Mouse (Mus musculus) testis, adult 2 months (tissue): Measurements from ENCODE around the gene Ddit4.

Experiments
- CTCF ChIP-seq: fragments of 200-500 bp; IDR thresholded peaks from 2 replicates; pipeline ENCODE4 v1.5.1; 2012; ENCODE audit warnings: low read depth, mild to moderate bottlenecking, inconsistent platforms, low read length, moderate library complexity; ENCODE audit not compliant: control insufficient read depth, insufficient read depth, insufficient replicate concordance
- POLR2A ChIP-seq: fragments of 200-500 bp; IDR thresholded peaks from 2 replicates; pipeline ENCODE4 v1.6.1; 2012; ENCODE audit warnings: low read depth, mild to moderate bottlenecking, inconsistent platforms, low read length, moderate library complexity; ENCODE audit not compliant: control insufficient read depth

DNA sequence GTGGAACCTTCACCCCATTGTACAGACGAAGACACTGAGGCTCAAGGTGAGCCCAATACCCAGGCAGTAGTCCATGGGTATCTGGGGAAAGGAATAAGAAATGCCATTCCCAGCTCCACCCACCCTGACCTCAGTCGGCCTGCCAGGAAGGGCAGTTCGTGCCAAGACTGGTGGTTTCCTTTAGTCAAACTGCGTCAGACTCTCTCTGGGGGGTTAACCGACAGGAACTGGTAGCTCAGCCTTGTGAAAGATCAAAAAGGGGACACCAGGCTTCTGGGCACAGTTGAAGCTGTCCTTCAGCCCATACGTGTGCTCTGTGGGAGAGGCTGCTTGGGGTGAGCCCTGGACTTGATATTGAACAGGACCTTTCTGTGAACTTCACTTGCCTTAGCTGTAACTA, 19.1 kb downstream of the Ddit4 start:
- TF ChIP-seq CTCF = no peak
- TF ChIP-seq POLR2A = no peak
